ENCODE assay signal across 10 mouse cellular contexts in genomic region chr3:136837589-136837988, GRCm38 (mm10).
DNase-seq lines count a peak whose midpoint lies in the region; ATAC-seq and TF ChIP-seq lines count a peak whose summit lies in the region.
"Had no signal": no experiment of that assay in that cellular context is flagged by ENCODE, and none has a peak within 500 bp of the region (broad histone marks: within the 10 kb centered on the region; RNA-seq: fewer than 3 reads in every experiment).

No protein-coding gene starts in this region.

- no peaks in the 10 kb centered on the region for H3K9me3 ChIP-seq in intestine, postnatal 0 days (ENCODE audit: control insufficient read depth)
- no peaks in the 10 kb centered on the region for H3K9me3 ChIP-seq in intestine, embryonic 16.5 days (ENCODE audit: control insufficient read depth, low read length)
- H3K9me3 ChIP-seq in CH12.LX (replicated peaks; ENCODE audit: low read length): no peaks in the 10 kb centered on the region
- H3K9me3 ChIP-seq: limb, embryonic 15.5 days had no signal

- no peaks in the 10 kb centered on the region; the same call in 1 of the 2 replicates for H3K4me1 ChIP-seq in intestine, postnatal 0 days (replicated peaks; ENCODE audit: control insufficient read depth, insufficient read depth, low read length)
- peaks cover 16% of the 10 kb centered on the region for H3K4me1 ChIP-seq in intestine, embryonic 16.5 days (ENCODE audit: control insufficient read depth, insufficient read depth, low read length)
- H3K4me1 ChIP-seq in CH12.LX (ENCODE audit: control insufficient read depth in 1 of 2, insufficient read depth in 2 of 2): peaks cover 8 to 29% of the 10 kb centered on the region in 2 experiments; a peak in 3 of 4 replicates

- TF ChIP-seq POLR2A in CH12.LX (IDR thresholded peaks at IDR 0.05; ENCODE audit: low read depth, low read length): no peak

- WGBS in intestine, postnatal 0 days: 96% methylated on average over 3 of the region's 3 CpGs
- WGBS in intestine, embryonic 16.5 days: 97% methylated on average over 3 of the region's 3 CpGs

- no peaks in the 10 kb centered on the region for H3K27me3 ChIP-seq in intestine, postnatal 0 days (replicated peaks; ENCODE audit: control insufficient read depth, insufficient read depth, low read length)
- H3K27me3 ChIP-seq in intestine, embryonic 16.5 days (replicated peaks; ENCODE audit: control insufficient read depth, insufficient read depth, low read length): no peaks in the 10 kb centered on the region
- H3K27me3 ChIP-seq in CH12.LX (replicated peaks): no peaks in the 10 kb centered on the region
- H3K27me3 ChIP-seq: limb, embryonic 15.5 days had no signal

- H3K79me2 ChIP-seq in CH12.LX (replicated peaks; ENCODE audit: control insufficient read depth, extremely low read depth, insufficient read depth, poor library complexity, severe bottlenecking): peaks cover 5% of the 10 kb centered on the region; the same call in 1 of the 2 replicates

- no peak for TF ChIP-seq EP300 in CH12.LX (IDR thresholded peaks at IDR 0.05; ENCODE audit: low read length)

- H3K4me2 ChIP-seq in intestine, postnatal 0 days (replicated peaks; ENCODE audit: low read depth): no peak overlapping the region
- no peak overlapping the region for H3K4me2 ChIP-seq in intestine, embryonic 16.5 days (ENCODE audit: low read depth, low read length)
- no peak overlapping the region for H3K4me2 ChIP-seq in CH12.LX (ENCODE audit: insufficient read depth, low read depth, poor library complexity, severe bottlenecking)
- H3K4me2 ChIP-seq: limb, embryonic 15.5 days had no signal

- no peak for ATAC-seq in intestine, postnatal 0 days
- ATAC-seq in intestine, embryonic 16.5 days: no peak
- ATAC-seq in erythroblast, adult 5-6 weeks (replicated peaks; ENCODE audit: low FRiP score, poor library complexity, severe bottlenecking): peak; percentile 49; the same call in 1 of the 2 replicates
- ATAC-seq in megakaryocyte, adult 5-6 weeks (ENCODE audit: poor library complexity, severe bottlenecking): peak; percentile 58

- peak; percentile 77 for TF ChIP-seq RAD21 in CH12.LX (IDR thresholded peaks at IDR 0.05; ENCODE audit: low read depth, low read length)

- in situ Hi-C loops in CH12.LX (cut with MboI; ENCODE audit: low pct_ligation_motif_present, low pct_unique_long_range_greater_than_20kb, low sequenced_read_pairs): no loop called here

- peak; percentile 70 for DNase-seq in CH12.LX (ENCODE audit: extremely low read depth)
- peak; percentile 51 for DNase-seq in adrenal gland, postnatal 10 days
- DNase-seq in thymus, postnatal 10 days (ENCODE audit: low spot score in 2 of 2): peak; percentile 29 to 41
- no peak for DNase-seq in frontal cortex, postnatal 25 days (ENCODE audit: low spot score in 2 of 2)

- no peaks in the 10 kb centered on the region for H3K36me3 ChIP-seq in intestine, postnatal 0 days (ENCODE audit: control insufficient read depth, insufficient read depth)
- no peaks in the 10 kb centered on the region for H3K36me3 ChIP-seq in intestine, embryonic 16.5 days (ENCODE audit: control insufficient read depth, insufficient read depth, low read length)
- peaks cover 0 to 53% of the 10 kb centered on the region in 2 experiments for H3K36me3 ChIP-seq in CH12.LX (replicated peaks in 1 of 2; ENCODE audit: control insufficient read depth in 1 of 2, insufficient read depth in 1 of 2, low read length in 1 of 2)
- H3K36me3 ChIP-seq: limb, embryonic 15.5 days had no signal

- H3K4me3 ChIP-seq in intestine, postnatal 0 days (ENCODE audit: low read depth, low read length): no peak overlapping the region
- H3K4me3 ChIP-seq in intestine, embryonic 16.5 days (ENCODE audit: low read length): no peak overlapping the region
- no peak overlapping the region for H3K4me3 ChIP-seq in CH12.LX (replicated peaks in 1 of 3; ENCODE audit: low read depth in 2 of 3, low read length in 2 of 3, poor library complexity in 1 of 3)
- H3K4me3 ChIP-seq: erythroblast, embryonic 14.5 days; limb, embryonic 15.5 days had no signal

- dilution Hi-C loops in CH12.LX (cut with MboI; ENCODE audit: extremely low pct_ligation_motif_present, extremely low pct_unique_long_range_greater_than_20kb, low sequenced_read_pairs): no loop called here

- no peak overlapping the region for H3K9ac ChIP-seq in intestine, postnatal 0 days (ENCODE audit: low read depth, low read length)
- H3K9ac ChIP-seq in intestine, embryonic 16.5 days (ENCODE audit: low read depth, low read length): no peak overlapping the region
- no peak overlapping the region for H3K9ac ChIP-seq in CH12.LX (ENCODE audit: insufficient read depth, low read depth)
- H3K9ac ChIP-seq: limb, embryonic 15.5 days had no signal

- TF ChIP-seq CTCF in intestine, postnatal 0 days (IDR thresholded peaks at IDR 0.05; ENCODE audit: low read depth): peak; percentile 71
- TF ChIP-seq CTCF in CH12.LX (conservative IDR thresholded peaks at IDR 0.05 in 1 of 2, IDR thresholded peaks at IDR 0.05 in 1 of 2; ENCODE audit: low read depth in 2 of 2, low read length in 2 of 2): peak; percentile 78 to 85

- H3K27ac ChIP-seq in intestine, postnatal 0 days (ENCODE audit: low read depth, low read length): no peak overlapping the region
- no peak overlapping the region for H3K27ac ChIP-seq in intestine, embryonic 16.5 days (ENCODE audit: low read length)
- H3K27ac ChIP-seq in CH12.LX (ENCODE audit: insufficient read depth, low read depth): no peak overlapping the region
- H3K27ac ChIP-seq: limb, embryonic 15.5 days had no signal

TF ChIP-seq in CH12.LX, 34 proteins besides CTCF, POLR2A, EP300 and RAD21:
- TF ChIP-seq MAFK (IDR thresholded peaks at IDR 0.05; ENCODE audit: insufficient replicate concordance, low read length): peak; percentile 9; the same call in 1 of the 2 replicates
- no peak for TF ChIP-seq E2F4 (IDR thresholded peaks at IDR 0.05; ENCODE audit: insufficient replicate concordance, low read depth, low read length)
- no peak for TF ChIP-seq ZKSCAN1 (IDR thresholded peaks at IDR 0.05; ENCODE audit: borderline replicate concordance, low read depth, low read length)
- TF ChIP-seq SMC3 (IDR thresholded peaks at IDR 0.05; ENCODE audit: low read depth, low read length): peak; percentile 83
- TF ChIP-seq MYC (IDR thresholded peaks at IDR 0.05; ENCODE audit: low read depth, low read length): no peak
- TF ChIP-seq ZC3H11A (IDR thresholded peaks at IDR 0.05; ENCODE audit: low read depth, low read length): peak; percentile 58
- TF ChIP-seq ELF1 (IDR thresholded peaks at IDR 0.05; ENCODE audit: low read depth, low read length): no peak
- 0 out of 2 replicates have a peak, but pooled peaks have one; percentile 27 for TF ChIP-seq MXI1 (IDR thresholded peaks at IDR 0.05; ENCODE audit: low read depth, low read length)
- TF ChIP-seq MEF2A (IDR thresholded peaks at IDR 0.05; ENCODE audit: borderline replicate concordance, low read depth, low read length): no peak
- TF ChIP-seq NELFE (IDR thresholded peaks at IDR 0.05; ENCODE audit: low read depth, low read length): 0 out of 2 replicates have a peak, but pooled peaks have one; percentile 17
- peak; percentile 58; the same call in 1 of the 2 replicates for TF ChIP-seq ZNF384 (IDR thresholded peaks at IDR 0.05; ENCODE audit: low read depth, low read length)

Comparison
In these comparisons a context has a peak if more than half of its experiments do, and no peak if none do; other contexts are left out.
1. ATAC-seq: peak in erythroblast, adult 5-6 weeks (single experiment) and megakaryocyte, adult 5-6 weeks (single experiment); none in intestine, postnatal 0 days (single experiment) and intestine, embryonic 16.5 days (single experiment).
2. DNase-seq: peak in CH12.LX (single experiment), adrenal gland, postnatal 10 days (single experiment) and thymus, postnatal 10 days (2 of 2); none in frontal cortex, postnatal 25 days (0 of 2).